Mouse (Mus musculus): ENCODE data around the gene Cbarp. TPM values are rescaled to one million over a fixed set of nuclear protein-coding genes. Genes with fewer than 3 reads are reported as not detected.

The Cbarp gene
- polyA plus RNA-seq, 1 experiment = 9.2 TPM

DNA sequence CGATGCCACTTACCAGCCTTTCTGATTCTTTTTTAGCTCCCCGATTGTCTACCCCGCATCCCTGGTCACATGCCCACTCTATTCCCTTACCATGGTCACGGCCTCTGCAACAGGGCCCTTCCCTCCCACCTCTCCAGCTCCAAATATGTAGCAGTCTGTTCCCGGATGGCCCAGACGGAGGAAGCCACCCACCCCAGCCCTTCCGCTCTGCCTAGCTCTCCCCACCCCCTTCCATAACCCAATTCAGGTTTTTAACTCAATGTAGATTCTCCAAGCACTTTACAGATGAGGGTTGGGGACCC, 16.1 kb upstream of the Cbarp start:
- DNase-seq (ENCODE audit: low spot score) = no peak

DNA sequence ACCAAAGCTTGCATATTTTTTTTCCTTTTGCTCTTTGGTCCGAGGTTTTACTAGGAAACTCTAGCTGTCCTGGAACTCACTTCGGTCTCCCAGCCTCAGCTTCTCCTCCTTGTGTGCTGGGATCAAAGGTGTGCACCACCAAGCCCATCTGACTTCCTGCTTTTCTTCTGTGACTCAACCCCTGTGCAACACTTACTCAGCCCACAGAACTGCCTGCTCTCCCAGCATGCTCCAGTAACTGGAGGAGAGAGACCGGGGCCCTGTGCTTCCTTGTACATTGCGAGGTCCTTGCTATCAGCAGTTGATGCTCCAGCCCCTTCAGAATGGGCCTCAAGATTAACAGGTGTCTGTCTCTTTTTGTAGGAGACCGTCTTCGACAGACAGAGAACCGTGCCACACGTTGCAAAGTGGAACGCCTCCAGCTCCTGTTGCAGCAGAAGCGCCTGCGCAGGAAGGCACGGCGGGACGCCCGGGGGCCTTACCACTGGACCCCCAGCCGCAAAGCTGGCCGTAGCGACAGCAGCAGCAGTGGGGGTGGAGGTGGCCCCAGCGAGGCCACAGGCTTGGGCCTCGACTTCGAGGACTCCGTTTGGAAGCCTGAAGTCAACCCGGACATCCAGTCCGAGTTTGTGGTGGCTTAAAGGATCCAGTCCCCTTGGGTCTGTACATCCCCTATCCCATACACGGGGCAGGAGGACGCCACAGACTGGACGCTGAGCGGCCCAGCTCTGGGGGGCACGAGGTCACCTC, 15.5 kb upstream of the Cbarp start:
- no peak for DNase-seq (ENCODE audit: low spot score)

DNA sequence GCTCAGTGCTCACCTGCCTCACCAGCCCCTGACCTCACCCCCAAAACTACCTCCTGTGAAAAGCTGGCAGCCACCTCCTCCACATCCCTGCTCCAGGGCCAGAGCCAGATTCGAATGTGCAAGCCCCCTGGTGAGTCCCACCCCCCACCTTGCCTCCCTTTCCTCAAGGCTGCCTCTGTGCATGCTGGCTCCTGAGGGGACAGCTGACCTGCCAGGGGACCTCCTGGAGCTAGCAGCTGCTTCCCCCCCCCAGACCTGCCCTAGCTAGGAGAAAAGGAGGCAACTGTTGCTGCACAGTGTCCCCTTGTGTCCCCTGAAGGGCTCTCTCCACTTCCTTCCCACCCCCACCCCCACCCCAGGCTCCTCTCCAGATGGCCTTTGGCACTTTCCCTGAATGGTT, 14.6 kb upstream of the Cbarp start:
- no peak for DNase-seq (ENCODE audit: low spot score)

DNA sequence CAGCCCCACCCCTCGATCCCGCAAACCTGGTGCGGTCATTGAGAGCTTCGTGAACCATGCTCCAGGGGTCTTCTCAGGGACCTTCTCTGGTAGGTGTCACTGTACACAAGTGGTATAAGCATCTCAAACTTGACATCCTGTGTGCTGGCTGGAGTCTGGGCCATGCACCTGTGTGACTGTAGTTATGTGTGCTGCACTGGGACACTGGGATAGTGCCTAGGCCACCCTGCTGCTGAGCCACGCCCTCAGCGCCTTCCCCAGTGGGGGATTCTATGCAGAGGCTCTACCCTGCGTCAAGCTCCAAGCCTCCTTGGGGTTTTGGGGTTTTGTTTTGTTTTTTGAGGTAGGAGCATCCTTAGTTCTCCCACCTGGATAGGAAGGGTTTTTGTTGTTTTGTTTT, 13.7 kb upstream of the Cbarp start:
- DNase-seq (ENCODE audit: low spot score) = no peak

DNA sequence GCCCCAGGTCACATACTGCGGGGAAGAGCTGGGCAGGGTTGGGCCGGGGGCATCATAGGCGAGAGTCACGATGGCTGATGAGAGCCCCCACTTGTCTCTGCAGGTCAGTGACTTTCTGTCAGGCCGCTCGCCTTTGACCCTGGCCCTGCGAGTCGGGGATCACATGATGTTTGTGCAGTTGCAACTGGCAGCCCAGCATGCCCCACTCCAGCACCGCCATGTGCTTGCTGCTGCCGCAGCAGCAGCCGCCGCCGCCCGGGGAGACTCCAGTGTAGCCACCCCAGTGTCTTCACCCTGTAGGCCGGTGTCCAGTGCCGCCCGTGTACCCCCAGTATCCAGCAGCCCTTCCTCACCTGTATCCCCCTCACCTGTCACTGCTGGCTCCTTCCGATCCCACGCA, 13.1 kb upstream of the Cbarp start:
- DNase-seq (ENCODE audit: low spot score) = no peak

DNA sequence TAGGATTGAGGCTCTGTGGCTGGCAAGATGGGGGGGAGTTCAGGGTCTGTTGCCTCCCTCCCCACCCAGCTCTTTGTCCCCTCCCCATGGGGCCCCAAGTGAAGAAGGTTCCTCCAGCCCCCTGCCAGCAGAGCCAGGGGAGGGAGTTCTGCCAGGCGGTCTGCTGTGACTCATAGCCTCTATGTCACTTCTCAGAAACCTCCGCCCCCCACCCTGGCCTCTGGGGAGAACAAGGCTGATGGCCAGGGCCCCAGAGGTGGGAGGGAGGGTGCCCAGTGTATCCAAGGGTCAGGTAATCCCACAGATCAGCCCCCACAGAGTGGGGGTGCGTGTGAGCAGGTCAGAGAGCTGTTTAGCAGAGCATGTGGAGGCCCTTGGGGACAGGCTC, 12.2 kb upstream of the Cbarp start:
- no peak for DNase-seq (ENCODE audit: low spot score)

DNA sequence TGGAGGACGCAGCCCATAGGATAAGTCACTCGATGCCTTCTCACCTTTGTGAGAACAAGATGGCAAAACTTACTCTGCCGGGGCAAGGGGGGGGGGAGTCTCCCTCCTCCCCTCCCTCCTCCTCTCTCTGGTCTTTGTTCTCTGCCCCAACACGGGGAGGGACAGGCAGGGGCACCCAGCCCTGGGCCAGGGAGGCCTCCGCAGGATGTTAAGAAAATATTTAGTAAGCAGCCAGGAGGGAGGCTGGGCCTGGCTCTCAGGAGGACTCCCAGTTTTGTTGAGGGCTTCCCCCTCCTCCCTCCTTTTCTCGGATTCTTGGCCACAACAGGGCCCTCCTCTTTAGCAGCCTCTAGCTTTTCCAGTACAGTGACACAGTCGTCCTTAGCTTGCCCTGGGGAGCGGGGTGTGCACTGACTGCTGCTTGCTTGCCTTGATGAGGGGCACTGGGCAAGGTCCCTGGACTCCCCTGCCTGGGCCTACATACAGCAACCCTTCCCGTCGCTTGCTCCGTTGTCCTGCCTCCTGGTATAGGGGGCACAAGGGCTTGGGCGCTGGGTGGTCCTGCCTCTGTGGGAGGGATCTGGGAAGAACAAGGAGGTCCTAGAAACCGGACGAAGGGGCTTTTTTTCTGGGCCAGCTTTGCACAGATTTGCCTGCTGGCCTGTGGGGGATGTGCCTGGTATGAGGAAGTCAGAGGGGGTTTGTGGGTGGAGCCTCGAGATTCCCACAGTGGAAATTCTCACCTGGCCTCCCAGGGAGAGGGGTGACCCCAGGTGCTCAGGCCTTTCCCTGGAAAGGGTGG, 11.6 kb upstream of the Cbarp start:
- no peak for DNase-seq (ENCODE audit: low spot score)

GRCm38 (mm10) chr10:80151211-80152034, 10.8 kb upstream of the Cbarp start:
- peak; percentile 58 for DNase-seq (ENCODE audit: low spot score)

DNA sequence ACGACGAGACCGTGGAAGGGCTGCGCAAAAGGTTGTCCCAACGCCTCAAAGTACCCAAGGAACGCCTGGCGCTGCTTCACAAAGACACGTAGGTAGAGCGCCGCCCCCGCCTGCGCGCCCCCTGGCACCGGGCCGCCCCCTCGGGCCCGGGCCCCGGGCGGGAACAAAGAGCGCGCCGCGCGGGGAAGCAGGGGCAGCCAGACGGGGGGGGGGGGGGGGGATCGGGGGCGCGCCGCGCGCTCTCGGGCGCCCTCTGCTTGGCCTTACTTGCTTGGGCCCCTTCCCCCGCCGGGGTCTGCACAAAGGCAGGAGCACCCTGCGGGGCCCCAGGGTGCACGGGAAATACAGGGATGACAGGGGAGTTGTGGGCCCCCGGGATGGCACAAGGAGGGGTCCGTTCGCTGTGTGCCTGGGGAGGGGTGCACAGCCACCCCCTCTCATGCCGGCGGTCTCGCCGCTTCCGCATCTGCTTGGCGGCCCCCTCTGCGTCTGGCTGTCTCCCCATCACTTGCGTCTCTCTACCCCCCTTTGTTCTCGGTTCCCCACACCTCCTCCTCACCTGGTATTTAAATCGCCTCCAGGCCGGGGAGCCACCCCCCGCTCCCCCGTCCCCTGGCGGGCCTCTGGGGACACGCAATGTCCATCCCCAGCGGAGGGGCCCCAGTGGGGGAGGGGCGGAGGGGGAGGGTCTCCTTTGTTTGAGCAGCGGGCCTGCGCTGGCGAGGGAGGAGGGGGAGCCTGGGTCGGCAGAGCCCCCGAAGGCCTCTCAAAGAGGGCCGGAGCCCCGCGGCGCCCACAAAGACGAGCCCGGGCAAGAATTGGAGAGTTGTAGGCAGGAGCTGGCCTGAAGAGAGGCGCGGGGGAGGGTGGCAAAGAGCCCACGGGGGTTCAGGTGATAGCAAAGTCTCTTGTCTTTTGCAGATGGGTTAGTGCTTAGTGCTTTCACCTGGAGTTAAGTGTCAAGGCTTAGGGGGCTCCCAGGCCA, 9.9 kb upstream of the Cbarp start:
- DNase-seq (ENCODE audit: low spot score) = peak; percentile 68

- DNase-seq (ENCODE audit: low spot score) = peak; percentile 88
These were observed 8.9 kb upstream of the Cbarp start for GRCm38 (mm10) chr10:80149291-80150225.

DNA sequence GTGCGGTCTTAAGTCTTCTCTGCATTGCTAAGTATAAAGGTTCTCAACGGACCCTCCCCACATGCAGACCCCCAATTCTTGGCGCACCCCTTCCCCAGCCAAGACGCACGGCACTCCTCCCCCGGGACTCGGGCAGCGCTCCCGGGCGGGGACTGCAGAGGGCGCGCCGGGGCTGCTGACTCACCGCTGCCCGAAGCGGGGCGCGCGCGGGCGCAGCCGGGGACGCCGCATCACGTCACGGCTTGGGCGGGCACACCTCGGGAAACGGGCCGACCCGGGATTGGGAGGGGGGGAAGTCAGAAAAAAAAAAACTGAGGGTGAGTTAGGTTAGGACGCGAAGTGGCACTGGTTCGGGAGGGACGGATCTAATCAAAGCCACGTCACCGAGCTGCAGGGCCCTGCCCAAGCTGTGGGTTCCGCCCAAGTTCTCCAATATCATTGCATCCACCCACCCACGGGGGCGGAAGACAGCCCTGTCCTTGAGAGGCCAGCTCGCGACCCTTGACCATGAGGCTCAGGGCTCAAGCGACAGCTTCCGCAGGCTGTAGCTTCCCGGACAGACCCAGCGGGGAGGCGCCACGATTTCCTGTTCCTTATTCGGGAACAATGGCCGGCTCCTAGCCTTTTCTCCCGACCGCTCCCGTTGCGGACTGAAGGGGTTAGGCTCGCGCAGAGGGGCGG, 8.1 kb upstream of the Cbarp start:
- DNase-seq (ENCODE audit: low spot score) = peak; percentile 96

DNA sequence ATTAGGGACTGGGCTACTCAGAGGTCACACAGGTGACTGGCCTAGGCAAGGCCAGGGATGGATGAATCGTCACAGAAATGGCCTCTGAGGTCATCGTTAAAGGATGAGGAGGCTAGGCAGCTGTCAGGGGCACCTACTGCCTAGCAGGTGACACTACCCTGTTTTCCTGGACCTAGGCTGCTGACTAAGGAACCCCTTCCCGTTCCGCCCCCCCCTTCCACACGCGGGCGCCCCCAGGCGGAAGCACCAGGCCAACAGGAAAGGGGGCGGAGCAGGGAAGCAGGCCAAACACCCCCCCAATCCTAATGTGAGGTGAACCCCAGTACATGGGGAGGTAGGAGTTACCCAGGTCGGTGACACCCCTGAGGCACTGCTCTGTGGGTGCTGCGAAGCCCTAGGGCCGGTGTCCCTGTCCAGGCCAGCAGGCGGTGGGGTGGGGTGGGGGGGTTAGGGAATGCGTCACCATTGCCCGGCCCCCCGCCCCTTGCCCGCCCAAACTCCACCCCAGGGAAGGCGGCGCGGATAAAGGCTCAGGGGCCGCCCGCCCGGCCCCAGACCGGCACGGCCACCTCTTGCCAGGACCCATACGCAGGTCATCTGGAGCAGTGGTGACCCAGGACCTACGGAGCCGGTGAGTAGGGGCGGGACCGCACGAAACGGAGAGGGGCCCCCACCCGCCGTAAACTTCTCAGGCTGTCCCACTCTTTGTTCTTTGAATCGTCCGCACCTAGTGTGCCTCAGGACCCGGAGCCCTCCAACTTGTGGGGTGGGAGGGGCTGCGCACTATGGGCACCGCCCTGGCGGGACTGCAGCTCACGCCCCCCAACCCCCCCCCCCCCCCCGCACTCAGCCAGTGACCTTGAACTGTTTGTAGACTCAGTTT, 7.3 kb upstream of the Cbarp start, which contains the start of gene Midn:
Gene Midn (plus strand): TSS at position 554 of the 883 bp plus-strand sequence.
- DNase-seq (ENCODE audit: low spot score) = peak; percentile 90

GRCm38 (mm10) chr10:80147146-80147718, 6.6 kb upstream of the Cbarp start:
- no peak for DNase-seq (ENCODE audit: low spot score)

DNA sequence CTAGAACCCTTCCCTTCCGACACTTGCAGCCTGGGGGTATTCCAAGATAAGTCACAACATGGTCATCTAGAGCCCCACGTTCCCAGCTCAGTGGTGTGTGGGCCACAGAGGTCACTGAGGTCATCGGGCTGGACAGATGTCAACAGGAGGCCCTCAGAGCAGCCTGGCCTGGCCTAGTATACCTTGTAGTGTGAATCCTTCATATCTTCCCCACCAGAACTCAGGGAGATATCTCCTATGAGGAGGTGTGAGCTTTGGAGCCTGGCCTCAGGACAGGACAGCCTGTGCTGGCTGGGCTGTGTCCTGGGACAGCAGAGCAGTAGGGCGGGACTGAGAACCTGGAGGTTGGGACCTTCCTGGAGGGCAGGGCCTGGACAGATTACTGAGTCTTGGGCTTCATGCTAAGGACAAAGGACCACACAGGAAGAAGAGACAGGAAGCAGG, 6.0 kb upstream of the Cbarp start:
- DNase-seq (ENCODE audit: low spot score) = no peak

DNA sequence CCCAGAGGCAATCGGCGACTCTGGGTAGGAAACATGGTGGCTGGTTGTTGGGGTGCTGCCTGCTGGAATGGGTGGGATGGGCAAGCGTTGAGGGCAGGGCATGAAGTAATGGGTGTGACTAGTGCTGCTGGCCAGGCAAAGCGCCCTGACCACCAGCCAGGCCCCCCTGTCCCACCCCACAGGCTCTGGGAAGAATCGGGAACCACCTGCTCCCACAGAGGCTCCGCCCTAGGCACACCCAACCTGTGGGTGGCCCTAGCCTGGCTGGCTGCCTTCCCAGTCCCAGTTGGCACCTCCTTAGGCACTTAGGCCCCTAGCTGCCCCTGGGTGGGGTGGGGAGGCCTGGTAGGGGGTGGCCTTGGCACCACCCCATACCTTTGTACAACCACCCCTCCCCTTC, 5.3 kb upstream of the Cbarp start:
- DNase-seq (ENCODE audit: low spot score) = no peak

GRCm38 (mm10) chr10:80144864-80145838, 4.5 kb upstream of the Cbarp start:
- DNase-seq (ENCODE audit: low spot score) = peak; percentile 61

- DNase-seq (ENCODE audit: low spot score) = no peak
These were observed 3.5 kb upstream of the Cbarp start for GRCm38 (mm10) chr10:80144159-80144558.
